Mouse (Mus musculus) E14TG2a.4 (cell line): ENCODE measurements around the gene Gigyf1.

Experiments
- H3K27me3 ChIP-seq: 2 replicates; pipeline ENCODE4 v1.6.1; 2014; ENCODE audit warnings: low read length, control low read depth; ENCODE audit not compliant: insufficient read depth
- H3K36me3 ChIP-seq: 2 replicates; pipeline ENCODE4 v1.6.1; 2014; ENCODE audit warnings: low read length, control low read depth; ENCODE audit not compliant: insufficient read depth
- H3K4me1 ChIP-seq: replicated peaks from 2 replicates; pipeline ENCODE4 v1.6.1; 2014; ENCODE audit warnings: low read depth, low read length, control low read depth
- H3K4me3 ChIP-seq: replicated peaks from 2 replicates; pipeline ENCODE4 v1.5.1; 2014; ENCODE audit warnings: mild to moderate bottlenecking, low read length
- H3K9me3 ChIP-seq: 2 replicates; pipeline ENCODE4 v1.6.1; 2014; ENCODE audit warnings: low read length, control low read depth
- CTCF ChIP-seq: conservative IDR thresholded peaks from 2 replicates; pipeline ENCODE4 v1.5.1; 2014; ENCODE audit warnings: low read length
- NANOG ChIP-seq: IDR thresholded peaks from 2 replicates; pipeline ENCODE4 v1.6.1; 2014; ENCODE audit warnings: borderline replicate concordance, low read length, mixed read lengths
- POU5F1 ChIP-seq: IDR thresholded peaks from 2 replicates; pipeline ENCODE4 v1.6.1; 2014; ENCODE audit warnings: low read length, borderline replicate concordance

Gigyf1 gene

DNA sequence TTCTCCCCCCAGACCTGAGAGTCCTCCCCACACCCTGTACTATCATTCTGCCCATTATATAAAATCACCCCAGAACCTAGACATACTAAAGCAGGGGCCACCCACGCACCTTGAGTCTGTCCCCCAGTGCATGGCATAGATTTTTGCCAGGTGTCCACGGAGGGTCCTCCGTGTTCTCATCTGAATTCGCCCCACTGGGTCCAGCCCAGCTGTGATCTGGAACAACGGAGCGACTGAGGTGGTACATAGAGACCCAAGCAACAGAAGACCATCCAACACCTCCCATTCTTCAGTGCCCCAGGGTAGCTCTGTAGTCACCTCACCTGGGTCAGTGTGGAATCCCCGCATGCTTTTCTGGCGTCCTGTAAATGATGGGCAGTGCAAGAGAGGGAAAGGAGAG is 11.7 kb downstream of the Gigyf1 start:
- H3K4me1 ChIP-seq: peaks cover 72% of the 10 kb centered on the region
- H3K9me3 ChIP-seq: no peaks in the 10 kb centered on the region
- peak overlapping the region; percentile 89 for H3K4me3 ChIP-seq
- H3K27me3 ChIP-seq: peaks cover 9% of the 10 kb centered on the region
- TF ChIP-seq NANOG (no peak), CTCF (no peak), POU5F1 (no peak)
- peaks cover 54% of the 10 kb centered on the region for H3K36me3 ChIP-seq

GRCm38 (mm10) chr5:137530588-137531413 is 12.5 kb downstream of the Gigyf1 start:
- Histone ChIP-seq H3K4me1 (peaks cover 65% of the 10 kb centered on the region), H3K36me3 (peaks cover 46% of the 10 kb centered on the region), H3K9me3 (no peaks in the 10 kb centered on the region), H3K4me3 (peak overlapping the region; percentile 89), H3K27me3 (peaks cover 9% of the 10 kb centered on the region)
- TF ChIP-seq NANOG: no peak
- TF ChIP-seq CTCF: no peak
- no peak for TF ChIP-seq POU5F1

GRCm38 (mm10) chr5:137531414-137532130 is 13.2 kb downstream of the Gigyf1 start:
- H3K4me3 ChIP-seq: peak overlapping the region; percentile 89
- TF ChIP-seq CTCF: no peak
- no peak for TF ChIP-seq POU5F1
- TF ChIP-seq NANOG: no peak
- peaks cover 12% of the 10 kb centered on the region for H3K27me3 ChIP-seq
- H3K4me1 ChIP-seq: peaks cover 57% of the 10 kb centered on the region
- peaks cover 39% of the 10 kb centered on the region for H3K36me3 ChIP-seq
- H3K9me3 ChIP-seq: no peaks in the 10 kb centered on the region

DNA sequence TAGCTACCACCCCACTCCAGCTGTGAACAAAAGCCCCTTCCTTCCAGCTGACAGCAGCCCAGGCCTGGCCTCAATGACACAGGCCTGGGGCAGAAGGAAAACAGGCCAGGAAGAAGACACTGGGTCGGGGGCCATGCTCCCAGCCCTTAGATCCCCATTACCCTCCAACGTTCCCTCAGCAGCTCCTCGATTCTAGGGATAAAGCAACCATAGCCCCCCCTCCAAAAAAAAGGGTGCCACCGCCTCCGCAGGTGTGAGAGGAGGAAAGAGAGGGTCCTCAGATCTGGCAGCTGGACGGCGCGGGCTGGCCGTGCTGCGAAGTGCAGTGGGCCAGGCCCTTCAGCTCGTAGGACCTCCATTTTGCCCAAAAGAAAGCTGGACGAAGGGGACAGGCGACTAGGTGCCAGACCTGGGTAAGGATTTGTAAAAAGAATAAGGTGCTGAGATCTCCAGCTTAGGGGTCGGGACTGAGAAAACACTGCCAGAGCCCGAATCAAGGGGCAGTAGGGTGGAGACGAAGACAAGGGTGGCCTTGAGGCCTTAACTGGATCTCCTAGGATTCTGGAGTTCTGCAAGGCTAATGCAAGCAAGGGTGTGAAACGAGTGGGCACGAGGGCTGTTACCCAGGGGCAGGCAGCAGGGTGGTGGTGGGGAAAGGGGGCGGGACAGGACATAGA is 13.9 kb downstream of the Gigyf1 start:
- H3K36me3 ChIP-seq: peaks cover 32% of the 10 kb centered on the region
- peaks cover 14% of the 10 kb centered on the region for H3K27me3 ChIP-seq
- H3K4me3 ChIP-seq: peak overlapping the region; percentile 89
- H3K4me1 ChIP-seq: peaks cover 51% of the 10 kb centered on the region
- no peaks in the 10 kb centered on the region for H3K9me3 ChIP-seq
- TF ChIP-seq POU5F1: no peak
- TF ChIP-seq CTCF: no peak
- no peak for TF ChIP-seq NANOG

DNA sequence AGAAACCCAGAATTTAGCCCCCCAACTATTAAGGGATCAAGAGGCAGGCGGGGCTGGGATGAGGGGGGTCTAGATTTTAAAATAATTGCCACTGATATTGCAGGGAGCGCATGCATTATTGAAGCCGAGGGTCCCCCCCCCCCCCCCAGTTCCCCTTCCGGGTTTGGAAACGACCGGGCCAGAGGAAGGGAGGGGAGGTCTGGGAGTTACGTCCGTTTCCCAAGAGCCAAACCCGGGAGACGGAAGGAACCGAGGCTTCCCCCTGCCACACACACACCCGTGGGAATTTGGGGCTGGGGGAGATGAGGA is 14.4 kb downstream of the Gigyf1 start:
- TF ChIP-seq POU5F1 (no peak), NANOG (no peak), CTCF (no peak)
- H3K36me3 ChIP-seq: peaks cover 27% of the 10 kb centered on the region
- H3K4me3 ChIP-seq: peak overlapping the region; percentile 89
- no peaks in the 10 kb centered on the region for H3K9me3 ChIP-seq
- peaks cover 14% of the 10 kb centered on the region for H3K27me3 ChIP-seq
- peaks cover 51% of the 10 kb centered on the region for H3K4me1 ChIP-seq

GRCm38 (mm10) chr5:137533117-137533827 is 14.9 kb downstream of the Gigyf1 start, which contains the start of the genes Epo and Gnb2:
TSS of gene Epo (minus strand) at chr5:137533242.
TSS of gene Gnb2 (minus strand) at chr5:137533510.
- no peak for TF ChIP-seq POU5F1
- TF ChIP-seq NANOG: no peak
- TF ChIP-seq CTCF: no peak
- Histone ChIP-seq H3K9me3 (no peaks in the 10 kb centered on the region), H3K4me1 (peaks cover 46% of the 10 kb centered on the region), H3K36me3 (peaks cover 22% of the 10 kb centered on the region), H3K4me3 (peak within 1 kb of the TSS; percentile 89), H3K27me3 (peaks cover 14% of the 10 kb centered on the region)

- TF ChIP-seq POU5F1 (no peak), NANOG (no peak)
- Histone ChIP-seq H3K36me3 (peaks cover 7% of the 10 kb centered on the region), H3K4me1 (peaks cover 31% of the 10 kb centered on the region), H3K27me3 (peaks cover 20% of the 10 kb centered on the region), H3K9me3 (no peaks in the 10 kb centered on the region), H3K4me3 (no peak overlapping the region)
Measured at GRCm38 (mm10) chr5:137534762-137535161, 16.4 kb downstream of the Gigyf1 start.
